Mouse (Mus musculus): ENCODE results near the gene Chil1.

The Chil1 gene

GRCm38 (mm10) chr1:134182025-134182424, at the start of gene Chil1:
Gene Chil1, plus strand, starts transcription at chr1:134182176.
- no peaks in the 10 kb centered on the region for H3K27me3 ChIP-seq (ENCODE audit: control insufficient read depth, insufficient read depth, low read length, poor library complexity, severe bottlenecking)
- DNase-seq (ENCODE audit: low read depth, low spot score), result no peak
- H3K36me3 ChIP-seq (ENCODE audit: control insufficient read depth, insufficient read depth, low read length, poor library complexity, severe bottlenecking), result no peaks in the 10 kb centered on the region

- DNase-seq (ENCODE audit: low read depth, low spot score), result no peak
- Histone ChIP-seq H3K36me3 (ENCODE audit: control insufficient read depth, insufficient read depth, low read length, poor library complexity, severe bottlenecking) (no peaks in the 10 kb centered on the region), H3K27me3 (ENCODE audit: control insufficient read depth, insufficient read depth, low read length, poor library complexity, severe bottlenecking) (no peaks in the 10 kb centered on the region)
These were observed 48.7 kb upstream of the Chil1 start for GRCm38 (mm10) chr1:134133316-134133715.

DNA sequence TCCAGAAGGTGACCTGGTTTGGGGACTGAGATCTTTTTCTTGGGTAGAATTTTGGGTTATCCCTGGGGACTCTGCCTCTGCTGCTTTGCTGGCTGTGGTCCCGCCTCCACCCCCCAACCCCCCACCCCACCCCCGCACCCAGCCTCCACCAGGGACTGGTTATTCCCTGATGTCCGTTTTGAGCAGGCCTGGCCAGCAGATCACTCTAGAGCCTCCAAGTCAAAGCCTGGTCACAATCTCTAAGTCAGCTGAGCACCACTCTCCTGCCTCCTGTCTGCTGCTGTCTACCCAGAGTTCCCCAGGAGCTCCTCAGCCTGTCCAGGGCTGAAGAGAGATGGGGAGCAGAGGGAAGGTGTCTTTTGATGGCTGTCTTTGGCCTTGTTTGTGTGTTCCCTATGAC, 45.6 kb upstream of the Chil1 start:
- DNase-seq (ENCODE audit: low read depth, low spot score), result no peak
- no peaks in the 10 kb centered on the region for H3K36me3 ChIP-seq (ENCODE audit: control insufficient read depth, insufficient read depth, low read length, poor library complexity, severe bottlenecking)
- H3K27me3 ChIP-seq (ENCODE audit: control insufficient read depth, insufficient read depth, low read length, poor library complexity, severe bottlenecking), result no peaks in the 10 kb centered on the region

GRCm38 (mm10) chr1:134138424-134138823, 43.6 kb upstream of the Chil1 start:
- Histone ChIP-seq H3K27me3 (ENCODE audit: control insufficient read depth, insufficient read depth, low read length, poor library complexity, severe bottlenecking) (no peaks in the 10 kb centered on the region), H3K36me3 (ENCODE audit: control insufficient read depth, insufficient read depth, low read length, poor library complexity, severe bottlenecking) (no peaks in the 10 kb centered on the region)
- DNase-seq (ENCODE audit: low read depth, low spot score), result no peak

DNA sequence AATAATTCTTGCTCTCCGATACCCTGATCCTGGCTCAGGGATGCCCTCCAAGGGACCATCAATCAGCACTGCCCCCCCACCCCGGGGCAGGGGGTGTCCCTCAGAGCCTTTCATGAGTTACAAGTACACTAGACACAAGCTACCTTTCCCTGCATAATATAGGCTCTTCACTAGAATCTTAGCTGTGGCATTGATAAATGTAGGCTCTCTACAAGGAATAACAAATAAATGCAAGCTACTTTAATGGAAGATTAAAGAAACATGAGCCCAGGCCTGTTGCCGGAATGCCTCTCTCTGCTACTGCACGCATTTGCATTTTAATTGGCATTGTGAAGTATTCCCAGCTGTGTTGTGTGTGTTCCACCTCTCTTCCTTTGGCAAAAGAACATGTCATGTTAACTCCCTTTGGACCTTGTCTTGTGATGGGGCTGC, 39.6 kb upstream of the Chil1 start:
- no peak for DNase-seq (ENCODE audit: low read depth, low spot score)
- no peaks in the 10 kb centered on the region for H3K27me3 ChIP-seq (ENCODE audit: control insufficient read depth, insufficient read depth, low read length, poor library complexity, severe bottlenecking)
- no peaks in the 10 kb centered on the region for H3K36me3 ChIP-seq (ENCODE audit: control insufficient read depth, insufficient read depth, low read length, poor library complexity, severe bottlenecking)

- Histone ChIP-seq H3K36me3 (ENCODE audit: control insufficient read depth, insufficient read depth, low read length, poor library complexity, severe bottlenecking) (no peaks in the 10 kb centered on the region), H3K27me3 (ENCODE audit: control insufficient read depth, insufficient read depth, low read length, poor library complexity, severe bottlenecking) (no peaks in the 10 kb centered on the region)
- DNase-seq (ENCODE audit: low read depth, low spot score), result no peak
These were observed 35.9 kb upstream of the Chil1 start for GRCm38 (mm10) chr1:134146066-134146465.

- DNase-seq (ENCODE audit: low read depth, low spot score), result no peak
These were observed 31.9 kb upstream of the Chil1 start for GRCm38 (mm10) chr1:134150076-134150475.

GRCm38 (mm10) chr1:134150745-134151144, 31.2 kb upstream of the Chil1 start:
- Histone ChIP-seq H3K36me3 (ENCODE audit: control insufficient read depth, insufficient read depth, low read length, poor library complexity, severe bottlenecking) (no peaks in the 10 kb centered on the region), H3K27me3 (ENCODE audit: control insufficient read depth, insufficient read depth, low read length, poor library complexity, severe bottlenecking) (no peaks in the 10 kb centered on the region)
- DNase-seq (ENCODE audit: low read depth, low spot score), result no peak

More at GRCm38 (mm10) chr1:134150076-134150475, 31.9 kb upstream of the Chil1 start:
- Histone ChIP-seq H3K27me3 (ENCODE audit: control insufficient read depth, insufficient read depth, low read length, poor library complexity, severe bottlenecking) (no peaks in the 10 kb centered on the region), H3K36me3 (ENCODE audit: control insufficient read depth, insufficient read depth, low read length, poor library complexity, severe bottlenecking) (no peaks in the 10 kb centered on the region)

GRCm38 (mm10) chr1:134151655-134152412, 30.1 kb upstream of the Chil1 start:
- no peaks in the 10 kb centered on the region for H3K27me3 ChIP-seq (ENCODE audit: control insufficient read depth, insufficient read depth, low read length, poor library complexity, severe bottlenecking)
- H3K36me3 ChIP-seq (ENCODE audit: control insufficient read depth, insufficient read depth, low read length, poor library complexity, severe bottlenecking), result no peaks in the 10 kb centered on the region
- peak; percentile 84 for DNase-seq (ENCODE audit: low read depth, low spot score)

GRCm38 (mm10) chr1:134152626-134153590, 29.1 kb upstream of the Chil1 start:
- H3K36me3 ChIP-seq (ENCODE audit: control insufficient read depth, insufficient read depth, low read length, poor library complexity, severe bottlenecking), result no peaks in the 10 kb centered on the region
- H3K27me3 ChIP-seq (ENCODE audit: control insufficient read depth, insufficient read depth, low read length, poor library complexity, severe bottlenecking), result no peaks in the 10 kb centered on the region
- DNase-seq (ENCODE audit: low read depth, low spot score), result no peak

DNA sequence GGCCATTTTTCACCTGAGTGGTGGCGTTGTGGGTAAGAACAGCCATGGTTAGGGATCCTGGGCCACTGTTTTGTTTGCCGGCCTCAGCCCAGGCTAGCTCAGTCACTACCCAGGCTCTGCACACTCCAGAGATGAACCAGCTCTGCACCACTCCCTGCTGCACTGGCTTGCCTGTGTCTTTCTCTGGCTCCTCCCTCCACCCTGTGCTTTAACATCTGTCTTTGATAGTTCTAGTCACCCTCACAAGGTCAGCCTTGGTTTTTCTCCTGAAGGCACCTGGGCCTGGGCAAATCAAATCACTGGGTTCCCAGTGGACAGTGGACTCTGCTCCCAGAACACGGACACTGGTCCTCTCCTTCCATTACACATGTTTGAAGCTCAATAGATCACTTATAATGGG, 27.9 kb upstream of the Chil1 start:
- DNase-seq (ENCODE audit: low read depth, low spot score), result no peak

DNA sequence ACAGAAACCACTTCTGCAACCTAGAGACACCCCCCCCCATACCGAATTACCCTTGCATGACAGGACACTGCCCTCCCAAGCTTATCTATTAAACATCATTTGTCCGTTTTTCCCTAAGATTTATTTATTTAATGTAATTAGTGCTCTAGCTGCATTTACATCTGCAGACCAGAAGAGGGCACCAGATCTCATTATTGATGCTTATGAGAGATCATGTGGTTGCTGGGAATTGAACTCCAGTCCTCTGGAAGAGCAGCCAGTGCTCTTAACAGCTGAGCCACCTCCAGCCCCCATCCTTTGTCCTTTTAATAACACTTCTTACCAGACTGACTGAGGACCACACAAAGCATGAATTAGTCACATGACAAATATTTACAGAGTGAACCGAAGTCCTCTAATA, 27.3 kb upstream of the Chil1 start:
- no peaks in the 10 kb centered on the region for H3K27me3 ChIP-seq (ENCODE audit: control insufficient read depth, insufficient read depth, low read length, poor library complexity, severe bottlenecking)
- peak; percentile 41 for DNase-seq (ENCODE audit: low read depth, low spot score)
- H3K36me3 ChIP-seq (ENCODE audit: control insufficient read depth, insufficient read depth, low read length, poor library complexity, severe bottlenecking), result no peaks in the 10 kb centered on the region

More for the DNA sequence above, 27.9 kb upstream of the Chil1 start:
- no peaks in the 10 kb centered on the region for H3K36me3 ChIP-seq (ENCODE audit: control insufficient read depth, insufficient read depth, low read length, poor library complexity, severe bottlenecking)
- H3K27me3 ChIP-seq (ENCODE audit: control insufficient read depth, insufficient read depth, low read length, poor library complexity, severe bottlenecking), result no peaks in the 10 kb centered on the region

DNA sequence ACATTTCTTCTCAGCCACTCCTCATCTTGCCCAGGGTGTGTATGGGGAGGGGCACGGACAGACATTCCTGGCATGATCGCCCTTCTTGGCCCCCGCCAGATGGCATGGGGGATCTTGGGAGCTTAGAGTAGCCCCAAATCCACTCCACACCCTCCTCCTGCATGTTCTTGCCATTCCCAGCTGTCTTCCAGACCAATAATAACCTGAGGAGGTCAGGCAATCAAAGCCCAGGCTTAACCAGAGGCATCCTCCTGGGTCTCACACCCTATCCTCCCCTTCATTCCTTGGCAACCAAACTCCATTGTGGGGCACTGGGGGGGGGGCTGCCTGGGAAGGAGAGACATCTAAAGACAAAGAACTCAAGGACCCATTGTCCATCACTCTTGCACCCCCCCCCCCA, 21.6 kb upstream of the Chil1 start:
- Histone ChIP-seq H3K27me3 (ENCODE audit: control insufficient read depth, insufficient read depth, low read length, poor library complexity, severe bottlenecking) (no peaks in the 10 kb centered on the region), H3K36me3 (ENCODE audit: control insufficient read depth, insufficient read depth, low read length, poor library complexity, severe bottlenecking) (no peaks in the 10 kb centered on the region)
- DNase-seq (ENCODE audit: low read depth, low spot score), result no peak

GRCm38 (mm10) chr1:134161399-134161798, 20.6 kb upstream of the Chil1 start:
- H3K36me3 ChIP-seq (ENCODE audit: control insufficient read depth, insufficient read depth, low read length, poor library complexity, severe bottlenecking), result no peaks in the 10 kb centered on the region
- DNase-seq (ENCODE audit: low read depth, low spot score), result no peak
- no peaks in the 10 kb centered on the region for H3K27me3 ChIP-seq (ENCODE audit: control insufficient read depth, insufficient read depth, low read length, poor library complexity, severe bottlenecking)
